Mouse (Mus musculus): ENCODE measurements at regions not wholly inside any gene's neighbourhood (a gene's known extent, or its start where the extent isn't known, plus 50 kb on each side); places are given as distances from the start of the nearest gene placed in this dataset.

GRCm38 (mm10) chr9:63843883-63844485 is 86.2 kb upstream of the Smad3 start:
- TF ChIP-seq CTCF (IDR thresholded peaks at IDR 0.05; ENCODE audit: borderline replicate concordance, insufficient read depth, low read length), result peak; percentile 86
- TF ChIP-seq POLR2A (IDR thresholded peaks at IDR 0.05; ENCODE audit: low read depth, low read length), result no peak

All from embryonic fibroblast, embryonic 13.5 days (primary cell).